Mouse (Mus musculus): ENCODE results near the gene Rpl12. TPM values are rescaled to one million over a fixed set of nuclear protein-coding genes. Genes with fewer than 3 reads are reported as not detected.
A peak's percentile ranks its signal among the peaks of the same experiment; 100 is the strongest.

The Rpl12 gene
- 131 and 158 TPM in 2 replicates for polyA plus RNA-seq (2014; fragmentation: Nextera tagmentation; extraction: Ambion mirVana)

GRCm38 (mm10) chr2:32961192-32961995, at the start of gene Rpl12, which contains the start of gene Lrsam1:
Gene Rpl12, plus strand, starts transcription at chr2:32961559.
Gene Lrsam1, minus strand, starts transcription at chr2:32961614.
- peak; percentile 87 for ATAC-seq (replicated peaks; ENCODE audit: insufficient number of reproducible peaks, low FRiP score, low TSS enrichment)
- Histone ChIP-seq H3K9me3 (replicated peaks; ENCODE audit: control insufficient read depth, low read length) (no peaks in the 10 kb centered on the region), H3K4me3 (ENCODE audit: low read depth, low read length) (peak within 1 kb of the TSS; percentile 92), H3K9ac (ENCODE audit: low read depth, low read length) (peak within 1 kb of the TSS; percentile 90), H3K4me2 (peak within 1 kb of the TSS; percentile 93), H3K36me3 (ENCODE audit: control insufficient read depth, insufficient read depth, low read length) (peaks cover 15% of the 10 kb centered on the region; the same call in 1 of the 2 replicates), H3K27ac (ENCODE audit: low read depth, low read length) (peak within 1 kb of the TSS; percentile 88), H3K27me3 (ENCODE audit: control insufficient read depth, insufficient read depth, low read length) (no peaks in the 10 kb centered on the region), H3K4me1 (ENCODE audit: control insufficient read depth, insufficient read depth, low read length) (peaks cover 19% of the 10 kb centered on the region)
- WGBS (ENCODE audit: insufficient replicate concordance) = 3% methylated on average over 55 of the region's 55 CpGs

- H3K9ac ChIP-seq (ENCODE audit: low read depth, low read length) = no peak overlapping the region
- peaks cover 45% of the 10 kb centered on the region for H3K4me1 ChIP-seq (ENCODE audit: control insufficient read depth, insufficient read depth, low read length)
- no peak overlapping the region for H3K4me3 ChIP-seq (ENCODE audit: low read depth, low read length)
- no peaks in the 10 kb centered on the region for H3K27me3 ChIP-seq (ENCODE audit: control insufficient read depth, insufficient read depth, low read length)
- no peak overlapping the region for H3K27ac ChIP-seq (ENCODE audit: low read depth, low read length)
- 76% methylated on average over 7 of the region's 7 CpGs for WGBS (ENCODE audit: insufficient replicate concordance)
- no peak for ATAC-seq (replicated peaks; ENCODE audit: insufficient number of reproducible peaks, low FRiP score, low TSS enrichment)
- H3K4me2 ChIP-seq = no peak overlapping the region
- H3K36me3 ChIP-seq (ENCODE audit: control insufficient read depth, insufficient read depth, low read length) = peaks cover 8% of the 10 kb centered on the region; the same call in 1 of the 2 replicates
- no peaks in the 10 kb centered on the region for H3K9me3 ChIP-seq (replicated peaks; ENCODE audit: control insufficient read depth, low read length)
Measured at GRCm38 (mm10) chr2:32911639-32912182, 49.6 kb upstream of the Rpl12 start.

DNA sequence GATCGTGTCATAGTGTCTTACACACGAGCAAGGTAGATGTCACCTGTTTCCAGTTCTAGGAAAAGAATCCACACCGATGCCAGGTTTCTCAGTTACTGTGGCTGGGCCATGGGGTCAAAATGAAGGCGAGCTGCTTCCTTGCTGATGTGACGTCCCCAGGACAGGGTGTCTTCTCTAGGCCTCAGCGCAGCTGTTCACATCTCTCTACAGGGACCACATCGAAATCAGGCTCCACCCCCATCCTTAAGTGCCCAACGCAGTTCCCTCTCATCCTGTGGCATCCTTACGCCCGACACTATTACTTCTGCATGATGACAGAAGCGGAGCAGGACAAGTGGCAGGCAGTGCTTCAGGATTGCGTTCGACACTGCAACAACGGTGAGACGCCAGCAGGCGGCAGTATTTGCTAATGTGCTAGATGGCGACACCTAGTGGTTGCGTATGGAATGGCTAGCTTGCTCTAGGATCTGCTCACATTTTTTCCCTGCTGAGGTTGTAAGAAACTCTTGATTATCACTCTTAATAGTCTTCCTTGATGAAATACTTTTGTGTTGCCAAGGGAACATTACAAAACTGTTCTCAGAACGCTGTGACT, 49.1 kb upstream of the Rpl12 start:
- Histone ChIP-seq H3K9me3 (replicated peaks; ENCODE audit: control insufficient read depth, low read length) (no peaks in the 10 kb centered on the region), H3K4me2 (no peak overlapping the region), H3K4me1 (ENCODE audit: control insufficient read depth, insufficient read depth, low read length) (peaks cover 39% of the 10 kb centered on the region), H3K36me3 (ENCODE audit: control insufficient read depth, insufficient read depth, low read length) (peaks cover 8% of the 10 kb centered on the region; the same call in 1 of the 2 replicates), H3K4me3 (ENCODE audit: low read depth, low read length) (no peak overlapping the region), H3K9ac (ENCODE audit: low read depth, low read length) (no peak overlapping the region), H3K27ac (ENCODE audit: low read depth, low read length) (no peak overlapping the region), H3K27me3 (ENCODE audit: control insufficient read depth, insufficient read depth, low read length) (no peaks in the 10 kb centered on the region)
- ATAC-seq (replicated peaks; ENCODE audit: insufficient number of reproducible peaks, low FRiP score, low TSS enrichment) = no peak
- 27% methylated on average over 19 of the region's 19 CpGs for WGBS (ENCODE audit: insufficient replicate concordance)

DNA sequence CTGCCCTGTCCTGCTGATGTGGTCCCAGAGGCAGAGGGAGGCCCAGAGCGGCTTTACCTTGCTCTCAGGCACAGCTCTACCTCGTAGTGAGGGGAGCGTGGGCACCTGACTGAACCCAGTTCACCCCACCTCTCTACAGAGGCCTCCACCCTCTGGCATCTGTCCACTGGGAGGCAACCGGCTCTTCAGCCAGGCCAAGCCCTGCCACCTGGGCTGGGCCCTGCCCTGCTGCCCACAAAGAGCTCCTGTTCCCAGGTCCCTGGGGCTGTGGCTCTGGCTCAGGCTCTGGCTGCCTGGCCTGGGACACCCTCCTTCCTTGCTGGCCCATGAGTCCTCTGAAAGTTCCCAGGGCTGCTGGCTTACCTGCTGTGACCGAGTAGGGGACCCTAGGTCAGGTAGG, 47.0 kb upstream of the Rpl12 start:
- peaks cover 12% of the 10 kb centered on the region for H3K36me3 ChIP-seq (ENCODE audit: control insufficient read depth, insufficient read depth, low read length)
- H3K4me2 ChIP-seq = no peak overlapping the region
- 0 out of 2 replicates have a peak, but pooled peaks have one; percentile 10 for ATAC-seq (replicated peaks; ENCODE audit: insufficient number of reproducible peaks, low FRiP score, low TSS enrichment)
- H3K9ac ChIP-seq (ENCODE audit: low read depth, low read length) = peak overlapping the region; percentile 46
- peak overlapping the region; percentile 96 for H3K27ac ChIP-seq (ENCODE audit: low read depth, low read length)
- no peaks in the 10 kb centered on the region for H3K9me3 ChIP-seq (replicated peaks; ENCODE audit: control insufficient read depth, low read length)
- H3K4me1 ChIP-seq (ENCODE audit: control insufficient read depth, insufficient read depth, low read length) = peaks cover 18% of the 10 kb centered on the region
- no peaks in the 10 kb centered on the region for H3K27me3 ChIP-seq (ENCODE audit: control insufficient read depth, insufficient read depth, low read length)
- 65% methylated on average over 5 of the region's 5 CpGs for WGBS (ENCODE audit: insufficient replicate concordance)
- no peak overlapping the region for H3K4me3 ChIP-seq (ENCODE audit: low read depth, low read length)

DNA sequence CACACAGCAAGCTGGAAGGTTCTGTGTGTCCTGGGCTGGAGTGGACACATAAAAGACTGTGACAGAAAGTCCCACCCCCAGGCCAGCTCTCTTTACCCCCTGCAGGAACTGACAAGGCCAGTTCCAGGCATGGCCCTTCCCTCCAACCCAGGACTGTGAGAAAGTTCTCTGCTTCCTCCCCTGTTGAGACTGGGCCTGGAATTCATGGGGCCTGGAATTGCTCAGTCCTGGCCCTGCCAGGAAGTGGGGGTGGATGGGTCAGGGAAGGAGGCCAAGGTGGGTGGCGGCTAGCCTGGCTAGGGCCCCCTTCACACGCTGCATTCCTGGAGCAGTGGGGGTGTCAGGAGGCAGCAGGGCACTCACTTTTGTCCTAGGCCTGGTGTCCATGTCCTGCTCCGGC, 46.5 kb upstream of the Rpl12 start:
- ATAC-seq (replicated peaks; ENCODE audit: insufficient number of reproducible peaks, low FRiP score, low TSS enrichment) = peak; percentile 76
- H3K4me3 ChIP-seq (ENCODE audit: low read depth, low read length) = no peak overlapping the region
- no peaks in the 10 kb centered on the region for H3K9me3 ChIP-seq (replicated peaks; ENCODE audit: control insufficient read depth, low read length)
- 18% methylated on average over 3 of the region's 3 CpGs for WGBS (ENCODE audit: insufficient replicate concordance)
- no peak overlapping the region; the same call in 1 of the 2 replicates for H3K9ac ChIP-seq (ENCODE audit: low read depth, low read length)
- H3K27ac ChIP-seq (ENCODE audit: low read depth, low read length) = peak overlapping the region; percentile 96
- H3K4me2 ChIP-seq = no peak overlapping the region
- peaks cover 18% of the 10 kb centered on the region for H3K36me3 ChIP-seq (ENCODE audit: control insufficient read depth, insufficient read depth, low read length)
- peaks cover 18% of the 10 kb centered on the region for H3K4me1 ChIP-seq (ENCODE audit: control insufficient read depth, insufficient read depth, low read length)
- H3K27me3 ChIP-seq (ENCODE audit: control insufficient read depth, insufficient read depth, low read length) = no peaks in the 10 kb centered on the region

GRCm38 (mm10) chr2:32917526-32917925, 43.8 kb upstream of the Rpl12 start:
- no peak overlapping the region for H3K27ac ChIP-seq (ENCODE audit: low read depth, low read length)

DNA sequence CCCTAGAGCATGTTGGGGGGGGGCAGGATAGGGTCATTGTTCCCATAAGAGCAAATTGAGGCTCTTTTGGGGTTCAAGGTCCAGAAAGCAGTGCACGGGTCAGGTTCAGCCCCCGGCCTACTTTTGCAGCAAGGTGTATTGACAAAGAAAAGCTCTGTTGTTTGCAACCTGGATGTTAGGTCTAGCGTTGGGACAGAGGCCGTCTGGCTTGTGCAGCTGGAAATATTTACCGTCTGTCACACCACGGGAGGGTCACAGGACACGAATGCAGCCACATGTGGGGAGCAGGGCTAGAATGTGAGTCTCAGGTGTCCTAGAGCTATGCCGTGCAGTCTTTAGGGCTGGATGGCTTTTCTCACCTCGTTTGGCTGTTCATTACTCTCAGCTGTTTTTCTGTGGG, 43.0 kb upstream of the Rpl12 start:
- Histone ChIP-seq H3K4me3 (ENCODE audit: low read depth, low read length) (no peak overlapping the region), H3K9ac (ENCODE audit: low read depth, low read length) (no peak overlapping the region), H3K9me3 (replicated peaks; ENCODE audit: control insufficient read depth, low read length) (no peaks in the 10 kb centered on the region), H3K27me3 (ENCODE audit: control insufficient read depth, insufficient read depth, low read length) (no peaks in the 10 kb centered on the region), H3K36me3 (ENCODE audit: control insufficient read depth, insufficient read depth, low read length) (peaks cover 33% of the 10 kb centered on the region), H3K27ac (ENCODE audit: low read depth, low read length) (no peak overlapping the region), H3K4me2 (no peak overlapping the region), H3K4me1 (ENCODE audit: control insufficient read depth, insufficient read depth, low read length) (peaks cover 18% of the 10 kb centered on the region)
- ATAC-seq (replicated peaks; ENCODE audit: insufficient number of reproducible peaks, low FRiP score, low TSS enrichment) = no peak
- 79% methylated on average over 9 of the region's 9 CpGs for WGBS (ENCODE audit: insufficient replicate concordance)

More at GRCm38 (mm10) chr2:32917526-32917925, 43.8 kb upstream of the Rpl12 start:
- H3K4me2 ChIP-seq = no peak overlapping the region
- peaks cover 18% of the 10 kb centered on the region for H3K4me1 ChIP-seq (ENCODE audit: control insufficient read depth, insufficient read depth, low read length)
- H3K9ac ChIP-seq (ENCODE audit: low read depth, low read length) = no peak overlapping the region
- H3K27me3 ChIP-seq (ENCODE audit: control insufficient read depth, insufficient read depth, low read length) = no peaks in the 10 kb centered on the region
- peaks cover 29% of the 10 kb centered on the region for H3K36me3 ChIP-seq (ENCODE audit: control insufficient read depth, insufficient read depth, low read length)
- ATAC-seq (replicated peaks; ENCODE audit: insufficient number of reproducible peaks, low FRiP score, low TSS enrichment) = no peak
- no peaks in the 10 kb centered on the region for H3K9me3 ChIP-seq (replicated peaks; ENCODE audit: control insufficient read depth, low read length)
- H3K4me3 ChIP-seq (ENCODE audit: low read depth, low read length) = no peak overlapping the region
- 79% methylated on average over 11 of the region's 11 CpGs for WGBS (ENCODE audit: insufficient replicate concordance)

DNA sequence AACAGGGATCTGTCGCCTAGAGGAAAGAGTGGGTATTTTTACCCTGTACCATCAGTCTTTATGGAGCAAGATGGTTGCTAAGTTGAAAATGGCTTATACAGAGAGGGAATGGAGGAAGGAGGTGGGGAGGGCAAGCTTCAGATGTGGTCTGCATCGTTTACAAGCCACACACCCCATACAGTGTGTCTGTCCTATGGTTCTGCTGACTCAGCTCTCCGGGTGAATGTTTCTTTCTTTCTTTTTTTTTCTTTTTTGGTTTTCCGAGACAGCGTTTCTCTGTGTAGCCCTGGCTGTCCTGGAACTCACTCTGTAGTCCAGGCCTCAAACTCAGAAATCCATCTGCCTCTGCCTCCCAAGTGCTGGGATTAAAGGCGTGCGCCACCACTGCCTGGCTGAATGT, 40.1 kb upstream of the Rpl12 start:
- 88% methylated on average over 7 of the region's 7 CpGs for WGBS (ENCODE audit: insufficient replicate concordance)
- peaks cover 38% of the 10 kb centered on the region for H3K36me3 ChIP-seq (ENCODE audit: control insufficient read depth, insufficient read depth, low read length)

More for the DNA sequence above, 40.1 kb upstream of the Rpl12 start:
- no peak for ATAC-seq (replicated peaks; ENCODE audit: insufficient number of reproducible peaks, low FRiP score, low TSS enrichment)
- no peak overlapping the region for H3K9ac ChIP-seq (ENCODE audit: low read depth, low read length)
- H3K4me2 ChIP-seq = no peak overlapping the region
- no peak overlapping the region for H3K27ac ChIP-seq (ENCODE audit: low read depth, low read length)
- H3K9me3 ChIP-seq (replicated peaks; ENCODE audit: control insufficient read depth, low read length) = no peaks in the 10 kb centered on the region
- no peaks in the 10 kb centered on the region for H3K27me3 ChIP-seq (ENCODE audit: control insufficient read depth, insufficient read depth, low read length)
- H3K4me3 ChIP-seq (ENCODE audit: low read depth, low read length) = no peak overlapping the region
- H3K4me1 ChIP-seq (ENCODE audit: control insufficient read depth, insufficient read depth, low read length) = no peaks in the 10 kb centered on the region

Measured in heart, embryonic 11.5 days (tissue).